Mouse (Mus musculus): ENCODE data around the gene Sfxn4. TPM values are rescaled to one million over a fixed set of nuclear protein-coding genes. Genes with fewer than 3 reads are reported as not detected.
A peak's percentile ranks its signal among the peaks of the same experiment; 100 is the strongest.

Gene Sfxn4
- polyA plus RNA-seq, 1 experiment from 2014 or later = 7.7 TPM

DNA sequence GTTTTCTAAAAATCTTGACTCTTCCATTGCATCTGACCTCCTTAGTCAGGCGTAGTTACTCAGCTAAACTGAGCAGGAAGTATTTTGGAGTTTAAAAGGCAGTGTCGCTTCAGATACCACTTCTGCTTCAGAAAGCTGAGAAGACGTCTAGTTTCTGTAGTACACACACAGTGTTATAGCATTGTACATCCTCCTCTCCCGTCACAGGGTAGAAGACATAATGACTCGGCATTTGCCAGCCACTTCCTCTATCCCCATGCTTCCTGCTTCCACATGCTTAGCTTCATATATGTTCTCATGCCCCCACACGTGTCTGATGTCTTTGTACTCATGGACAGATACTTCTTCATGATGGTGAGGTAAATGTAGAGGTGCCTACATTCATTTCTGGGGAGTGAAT, 42.6 kb downstream of the Sfxn4 start:
- no peak for ATAC-seq (ENCODE audit: insufficient number of reproducible peaks, insufficient read depth, low FRiP score, low read depth)
- WGBS = 89% methylated on average over 6 of the region's 6 CpGs
- H3K27ac ChIP-seq (replicated peaks in 1 of 2; ENCODE audit: control insufficient read depth in 1 of 2, insufficient read depth in 1 of 2, low read depth in 2 of 2, low read length in 2 of 2) = no peak overlapping the region
- H3K36me3 ChIP-seq (ENCODE audit: control insufficient read depth, insufficient read depth, low read length) = peaks cover 89% of the 10 kb centered on the region
- H3K4me2 ChIP-seq (ENCODE audit: low read length) = no peak overlapping the region
- no peak overlapping the region for H3K4me3 ChIP-seq (ENCODE audit: control insufficient read depth in 1 of 2, insufficient read depth in 1 of 2, low read depth in 1 of 2, low read length in 2 of 2)
- H3K9ac ChIP-seq (ENCODE audit: low read length) = no peak overlapping the region
- no peaks in the 10 kb centered on the region for H3K4me1 ChIP-seq (ENCODE audit: control insufficient read depth in 2 of 2, insufficient read depth in 2 of 2, low read length in 2 of 2)
- no peaks in the 10 kb centered on the region for H3K27me3 ChIP-seq (ENCODE audit: control insufficient read depth, insufficient read depth, low read length)
- H3K9me3 ChIP-seq (ENCODE audit: control insufficient read depth, low read length) = no peaks in the 10 kb centered on the region

DNA sequence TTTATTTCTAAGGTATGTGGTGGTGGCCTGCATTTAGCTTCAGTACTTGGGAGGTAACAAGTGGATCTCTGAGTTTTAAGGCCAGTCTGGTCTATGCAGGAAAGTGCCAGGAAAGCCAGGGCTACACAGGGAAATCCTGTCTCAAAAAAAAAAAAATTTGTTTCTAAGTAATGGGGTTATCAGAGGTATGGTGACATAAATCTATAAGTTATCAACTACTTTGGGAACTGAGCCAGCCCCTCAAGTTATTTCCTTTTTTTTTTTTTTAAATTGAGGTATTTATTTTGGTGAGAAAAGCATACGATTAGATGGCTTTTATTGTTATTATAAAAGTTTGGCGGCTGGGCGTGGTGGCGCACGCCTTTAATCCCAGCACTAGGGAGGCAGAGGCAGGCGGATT, 48.1 kb downstream of the Sfxn4 start:
- 96% methylated on average over 6 of the region's 6 CpGs for WGBS
- Histone ChIP-seq H3K36me3 (ENCODE audit: control insufficient read depth, insufficient read depth, low read length) (peaks cover 35% of the 10 kb centered on the region), H3K27me3 (ENCODE audit: control insufficient read depth, insufficient read depth, low read length) (no peaks in the 10 kb centered on the region), H3K4me1 (ENCODE audit: control insufficient read depth in 2 of 2, insufficient read depth in 2 of 2, low read length in 2 of 2) (peaks cover 2 to 10% of the 10 kb centered on the region in 2 experiments; a peak in 3 of 4 replicates), H3K9me3 (ENCODE audit: control insufficient read depth, low read length) (no peaks in the 10 kb centered on the region), H3K9ac (ENCODE audit: low read length) (no peak overlapping the region), H3K4me3 (ENCODE audit: control insufficient read depth in 1 of 2, insufficient read depth in 1 of 2, low read depth in 1 of 2, low read length in 2 of 2) (no peak overlapping the region), H3K27ac (replicated peaks in 1 of 2; ENCODE audit: control insufficient read depth in 1 of 2, insufficient read depth in 1 of 2, low read depth in 2 of 2, low read length in 2 of 2) (no peak overlapping the region), H3K4me2 (ENCODE audit: low read length) (no peak overlapping the region)
- no peak for ATAC-seq (ENCODE audit: insufficient number of reproducible peaks, insufficient read depth, low FRiP score, low read depth)

DNA sequence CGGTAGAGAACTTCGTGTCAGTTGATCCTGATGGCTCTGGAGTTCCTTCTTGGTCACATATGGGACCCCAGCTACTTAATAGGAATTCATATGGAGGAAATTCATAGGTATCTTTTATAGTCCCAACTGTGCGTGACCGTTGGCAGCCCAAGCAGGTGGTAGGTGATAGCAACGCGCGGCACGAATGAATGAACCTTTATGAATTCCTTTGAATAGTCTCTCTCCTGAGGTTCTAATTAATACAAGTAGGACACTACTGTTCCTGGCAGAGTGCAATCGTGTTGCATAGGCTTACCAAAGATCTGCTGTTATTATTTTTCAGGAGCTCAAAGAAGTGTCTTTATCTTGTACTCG, 49.3 kb downstream of the Sfxn4 start:
- Histone ChIP-seq H3K4me2 (ENCODE audit: low read length) (peak overlapping the region; percentile 77), H3K27me3 (ENCODE audit: control insufficient read depth, insufficient read depth, low read length) (no peaks in the 10 kb centered on the region), H3K4me3 (ENCODE audit: control insufficient read depth in 1 of 2, insufficient read depth in 1 of 2, low read depth in 1 of 2, low read length in 2 of 2) (peak overlapping the region; percentile 73 to 77), H3K4me1 (ENCODE audit: control insufficient read depth in 2 of 2, insufficient read depth in 2 of 2, low read length in 2 of 2) (peaks cover 2 to 10% of the 10 kb centered on the region in 2 experiments; a peak in 3 of 4 replicates), H3K36me3 (ENCODE audit: control insufficient read depth, insufficient read depth, low read length) (peaks cover 25% of the 10 kb centered on the region), H3K9me3 (ENCODE audit: control insufficient read depth, low read length) (no peaks in the 10 kb centered on the region), H3K9ac (ENCODE audit: low read length) (peak overlapping the region; percentile 75), H3K27ac (replicated peaks in 1 of 2; ENCODE audit: control insufficient read depth in 1 of 2, insufficient read depth in 1 of 2, low read depth in 2 of 2, low read length in 2 of 2) (0 out of 4 replicates have a peak overlapping the region, but pooled peaks of 1 of the 2 experiments have one; percentile 42)
- no peak for ATAC-seq (ENCODE audit: insufficient number of reproducible peaks, insufficient read depth, low FRiP score, low read depth)
- WGBS = 17% methylated on average over 10 of the region's 10 CpGs

DNA sequence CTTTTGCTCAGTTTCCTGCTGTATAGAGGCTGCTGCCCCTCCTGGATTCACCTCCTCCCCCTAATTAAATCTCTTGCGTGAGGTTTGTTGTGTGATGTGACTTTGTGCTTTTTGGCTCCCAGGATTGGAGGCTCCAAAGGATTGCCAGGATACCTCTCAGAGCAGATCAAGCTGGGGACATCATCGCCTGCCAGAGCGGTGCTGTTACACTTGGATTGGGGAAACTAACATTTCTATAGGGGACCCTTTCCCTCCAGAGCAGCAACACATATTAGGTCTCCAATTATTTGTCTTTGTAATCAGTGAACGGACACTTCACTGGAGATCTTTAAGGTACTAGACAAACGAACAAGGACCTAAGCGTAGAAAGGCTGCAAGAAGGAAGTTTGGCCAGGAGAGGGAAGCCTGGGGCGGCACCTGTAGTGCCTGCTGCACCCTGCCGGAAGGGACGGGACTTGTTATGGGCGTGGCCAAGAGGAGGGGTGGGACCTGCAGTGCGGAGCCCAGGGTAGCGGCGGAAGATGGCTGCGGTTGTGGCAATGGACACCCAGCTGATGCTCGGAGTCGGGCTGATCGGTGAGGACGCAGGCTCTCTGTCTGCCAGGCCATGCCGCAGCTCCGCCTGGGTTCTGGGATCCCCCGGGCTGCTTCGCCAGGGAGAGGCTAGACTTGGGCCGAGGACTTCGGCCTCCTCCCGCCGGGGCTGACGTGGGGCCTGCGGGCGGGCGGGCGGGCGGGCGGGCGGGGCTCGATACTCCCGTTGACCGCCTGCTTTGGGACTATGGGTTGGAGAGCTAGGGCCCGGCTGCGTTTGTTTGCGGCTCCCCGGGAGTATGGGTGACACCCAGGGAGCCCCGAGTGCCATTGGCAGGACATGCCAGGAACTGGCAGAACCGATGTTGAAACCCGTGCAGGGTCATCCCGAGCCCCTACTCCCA, 49.9 kb downstream of the Sfxn4 start, which contains the start of gene Fam45a:
TSS of gene Fam45a (plus strand) at position 488 of the 938 bp plus-strand sequence.
- Histone ChIP-seq H3K27ac (replicated peaks in 1 of 2; ENCODE audit: control insufficient read depth in 1 of 2, insufficient read depth in 1 of 2, low read depth in 2 of 2, low read length in 2 of 2) (peak within 1 kb of the TSS; percentile 34 to 51), H3K36me3 (ENCODE audit: control insufficient read depth, insufficient read depth, low read length) (peaks cover 20% of the 10 kb centered on the region), H3K9ac (ENCODE audit: low read length) (peak within 1 kb of the TSS; percentile 75), H3K27me3 (ENCODE audit: control insufficient read depth, insufficient read depth, low read length) (no peaks in the 10 kb centered on the region), H3K4me2 (ENCODE audit: low read length) (peak within 1 kb of the TSS; percentile 77), H3K9me3 (ENCODE audit: control insufficient read depth, low read length) (no peaks in the 10 kb centered on the region), H3K4me1 (ENCODE audit: control insufficient read depth in 2 of 2, insufficient read depth in 2 of 2, low read length in 2 of 2) (peaks cover 2 to 10% of the 10 kb centered on the region in 2 experiments; a peak in 3 of 4 replicates), H3K4me3 (ENCODE audit: control insufficient read depth in 1 of 2, insufficient read depth in 1 of 2, low read depth in 1 of 2, low read length in 2 of 2) (peak within 1 kb of the TSS; percentile 73 to 77)
- WGBS = 4% methylated on average over 33 of the region's 45 CpGs
- ATAC-seq (ENCODE audit: insufficient number of reproducible peaks, insufficient read depth, low FRiP score, low read depth) = peak; percentile 100

DNA sequence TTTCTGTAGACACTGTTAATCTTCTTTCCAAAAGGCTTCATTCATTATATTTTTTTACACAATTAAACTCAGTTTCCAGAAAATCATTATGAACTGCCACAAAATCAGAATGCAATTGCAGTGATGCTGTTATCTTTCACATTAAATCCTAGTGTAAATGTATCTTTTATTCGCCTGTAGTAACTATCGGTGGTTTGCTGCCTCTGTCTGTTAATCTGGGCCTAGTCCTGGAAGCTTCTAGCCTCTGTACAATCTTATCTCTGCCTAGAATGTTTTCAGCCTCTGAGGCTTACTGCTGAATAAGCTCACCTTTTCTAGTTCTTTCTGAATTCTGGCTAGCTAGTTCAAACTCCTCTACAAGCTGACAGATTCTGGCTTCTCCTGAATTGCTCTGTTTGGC, 51.4 kb downstream of the Sfxn4 start:
- H3K9me3 ChIP-seq (ENCODE audit: control insufficient read depth, low read length) = no peaks in the 10 kb centered on the region
- peaks cover 7% of the 10 kb centered on the region for H3K36me3 ChIP-seq (ENCODE audit: control insufficient read depth, insufficient read depth, low read length)
- no peak overlapping the region for H3K4me2 ChIP-seq (ENCODE audit: low read length)
- no peak overlapping the region for H3K9ac ChIP-seq (ENCODE audit: low read length)
- no peak for ATAC-seq (ENCODE audit: insufficient number of reproducible peaks, insufficient read depth, low FRiP score, low read depth)
- no peak overlapping the region for H3K4me3 ChIP-seq (ENCODE audit: control insufficient read depth in 1 of 2, insufficient read depth in 1 of 2, low read depth in 1 of 2, low read length in 2 of 2)
- H3K4me1 ChIP-seq (ENCODE audit: control insufficient read depth in 2 of 2, insufficient read depth in 2 of 2, low read length in 2 of 2) = peaks cover 2 to 10% of the 10 kb centered on the region in 2 experiments; a peak in 3 of 4 replicates
- no peak overlapping the region for H3K27ac ChIP-seq (replicated peaks in 1 of 2; ENCODE audit: control insufficient read depth in 1 of 2, insufficient read depth in 1 of 2, low read depth in 2 of 2, low read length in 2 of 2)
- WGBS = 64% methylated on average over 2 of the region's 2 CpGs
- no peaks in the 10 kb centered on the region for H3K27me3 ChIP-seq (ENCODE audit: control insufficient read depth, insufficient read depth, low read length)

DNA sequence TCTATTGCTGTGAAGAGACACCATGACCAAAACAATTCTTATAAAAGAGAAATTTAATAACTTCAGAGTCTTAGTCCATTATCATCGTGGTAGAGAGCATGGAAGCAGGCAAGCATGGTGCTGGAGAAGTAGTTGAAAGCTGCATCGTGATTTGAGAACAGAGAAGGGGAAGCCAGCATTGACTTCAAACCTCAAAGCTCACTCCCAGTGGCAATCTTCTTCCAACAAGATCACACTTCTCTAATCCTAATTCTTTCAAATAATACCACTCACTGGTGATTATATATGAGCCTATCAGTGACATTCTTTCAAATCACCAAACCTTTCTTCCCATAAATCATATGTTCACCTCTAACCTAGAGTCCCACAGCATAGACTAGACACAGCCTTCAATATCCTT, 56.4 kb downstream of the Sfxn4 start:
- H3K4me3 ChIP-seq (ENCODE audit: control insufficient read depth in 1 of 2, insufficient read depth in 1 of 2, low read depth in 1 of 2, low read length in 2 of 2) = no peak overlapping the region
- H3K9me3 ChIP-seq (ENCODE audit: control insufficient read depth, low read length) = no peaks in the 10 kb centered on the region
- no peak overlapping the region for H3K27ac ChIP-seq (replicated peaks in 1 of 2; ENCODE audit: control insufficient read depth in 1 of 2, insufficient read depth in 1 of 2, low read depth in 2 of 2, low read length in 2 of 2)
- H3K9ac ChIP-seq (ENCODE audit: low read length) = no peak overlapping the region
- H3K27me3 ChIP-seq (ENCODE audit: control insufficient read depth, insufficient read depth, low read length) = no peaks in the 10 kb centered on the region
- H3K36me3 ChIP-seq (ENCODE audit: control insufficient read depth, insufficient read depth, low read length) = no peaks in the 10 kb centered on the region
- no peak for ATAC-seq (ENCODE audit: insufficient number of reproducible peaks, insufficient read depth, low FRiP score, low read depth)
- H3K4me1 ChIP-seq (ENCODE audit: control insufficient read depth in 2 of 2, insufficient read depth in 2 of 2, low read length in 2 of 2) = no peaks in the 10 kb centered on the region
- no peak overlapping the region for H3K4me2 ChIP-seq (ENCODE audit: low read length)
- 47% methylated on average over 2 of the region's 2 CpGs for WGBS

DNA sequence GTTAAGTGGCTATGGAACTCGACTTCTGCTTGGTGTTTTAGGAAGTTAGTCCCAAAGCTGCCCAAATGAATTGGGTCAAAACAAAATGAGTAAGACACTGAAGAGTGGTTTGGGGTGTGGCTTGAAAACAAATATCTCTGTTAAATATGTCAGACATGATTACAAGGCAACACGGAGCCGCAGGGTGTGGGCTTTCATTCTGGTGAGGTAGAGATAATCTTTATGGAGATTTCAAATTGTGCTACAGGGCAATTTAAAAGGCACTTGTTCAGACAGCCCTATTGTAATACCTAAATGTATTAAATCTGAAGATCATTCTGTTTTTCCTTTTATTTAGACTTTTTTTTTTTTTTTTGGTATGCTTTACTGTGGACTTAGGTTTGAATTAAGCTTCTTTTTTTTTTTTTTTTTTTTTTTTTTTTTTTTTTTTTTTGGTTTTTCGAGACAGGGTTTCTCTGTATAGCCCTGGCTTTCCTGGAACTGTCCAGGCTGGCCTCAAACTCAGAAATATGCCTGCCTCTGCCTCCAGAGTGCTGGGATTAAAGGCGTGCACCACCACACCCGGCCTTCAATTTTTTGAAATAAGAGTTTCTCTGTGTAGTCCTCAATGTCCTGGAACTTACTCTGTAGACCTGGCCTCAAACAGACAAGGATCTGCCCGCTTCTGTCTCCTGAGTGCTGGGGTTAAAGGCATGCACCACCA, 61.3 kb downstream of the Sfxn4 start:
- WGBS = 63% methylated on average over 7 of the region's 7 CpGs
- no peaks in the 10 kb centered on the region for H3K4me1 ChIP-seq (ENCODE audit: control insufficient read depth in 2 of 2, insufficient read depth in 2 of 2, low read length in 2 of 2)
- no peak for ATAC-seq (ENCODE audit: insufficient number of reproducible peaks, insufficient read depth, low FRiP score, low read depth)
- H3K27me3 ChIP-seq (ENCODE audit: control insufficient read depth, insufficient read depth, low read length) = 0 out of 2 replicates have a peak, but pooled peaks cover 4% of the 10 kb centered on the region
- H3K36me3 ChIP-seq (ENCODE audit: control insufficient read depth, insufficient read depth, low read length) = no peaks in the 10 kb centered on the region
- no peak overlapping the region for H3K9ac ChIP-seq (ENCODE audit: low read length)
- H3K9me3 ChIP-seq (ENCODE audit: control insufficient read depth, low read length) = no peaks in the 10 kb centered on the region
- H3K27ac ChIP-seq (replicated peaks in 1 of 2; ENCODE audit: control insufficient read depth in 1 of 2, insufficient read depth in 1 of 2, low read depth in 2 of 2, low read length in 2 of 2) = no peak overlapping the region
- no peak overlapping the region for H3K4me2 ChIP-seq (ENCODE audit: low read length)
- no peak overlapping the region for H3K4me3 ChIP-seq (ENCODE audit: control insufficient read depth in 1 of 2, insufficient read depth in 1 of 2, low read depth in 1 of 2, low read length in 2 of 2)

Data from heart, embryonic 14.5 days (tissue).